Mouse (Mus musculus) heart, embryonic 12.5 days (tissue): Measurements from ENCODE around the gene Nfe2. TPM values are rescaled to one million over a fixed set of nuclear protein-coding genes. Genes with fewer than 3 reads are reported as not detected.
A peak's percentile ranks its signal among the peaks of the same experiment; 100 is the strongest.
"Not testable (repeated sequence)": the region's sequence is repeated elsewhere in the genome, so short reads cannot be mapped to it uniquely, and the experiment has no call there.

Source experiments
- ATAC-seq: fragments of 200-750 bp; cut with Nextera tagmentation; 2 replicates; pipeline ENCODE4 v1.8.0; 2017; ENCODE audit warnings: moderate TSS enrichment, moderate library complexity; ENCODE audit not compliant: insufficient number of reproducible peaks, low FRiP score
- H3K27ac ChIP-seq: fragments of 300-500 bp; sonication (generic); 2 replicates; pipeline ENCODE4 v1.5.1; 2016; ENCODE audit warnings: mild to moderate bottlenecking, moderate library complexity; ENCODE audit not compliant: poor library complexity, severe bottlenecking
- H3K27me3 ChIP-seq: fragments of 300-500 bp; sonication (generic); replicated peaks from 2 replicates; pipeline ENCODE4 v1.6.1; 2016; ENCODE audit warnings: mild to moderate bottlenecking, moderate library complexity
- H3K36me3 ChIP-seq: fragments of 300-500 bp; sonication (generic); 2 replicates; pipeline ENCODE4 v1.6.1; 2016; ENCODE audit warnings: mild to moderate bottlenecking, moderate library complexity
- H3K4me1 ChIP-seq: fragments of 300-500 bp; sonication (generic); replicated peaks from 2 replicates; pipeline ENCODE4 v1.6.1; 2016; ENCODE audit warnings: mild to moderate bottlenecking
- H3K4me2 ChIP-seq: fragments of 300-500 bp; sonication (generic); 2 replicates; pipeline ENCODE4 v1.6.1; 2016; ENCODE audit warnings: mild to moderate bottlenecking, moderate library complexity
- H3K4me3 ChIP-seq: fragments of 300-500 bp; sonication (generic); 2 replicates; pipeline ENCODE4 v1.5.1; 2016; ENCODE audit warnings: mild to moderate bottlenecking
- H3K9ac ChIP-seq: fragments of 300-500 bp; sonication (generic); 2 replicates; pipeline ENCODE4 v1.6.1; 2016; ENCODE audit warnings: mild to moderate bottlenecking, moderate library complexity
- H3K9me3 ChIP-seq: fragments of 300-500 bp; sonication (generic); replicated peaks from 2 replicates; pipeline ENCODE4 v1.6.1; 2016; ENCODE audit warnings: mild to moderate bottlenecking, moderate library complexity
- WGBS: fragments of 180-500 bp; shearing (Covaris S2); methylation state at CpG from one replicate; pipeline ENCODE4 v1.1.7; 2016; 5-methylcytosine and 5-hydroxymethylcytosine counted together
- polyA plus RNA-seq: library from polyadenylated mRNA; unstranded; fragments of >200 nt; fragmentation: Nextera tagmentation; extraction: Ambion mirVana; gene quantifications from 2 replicates; pipeline ENCODE4 v1.2.1, GENCODE M21; 2016

The Nfe2 gene
- polyA plus RNA-seq, 1 experiment from 2014 or later, result 12.1 TPM

- 75% methylated on average over 6 of the region's 6 CpGs for WGBS
- Histone ChIP-seq H3K4me1 (peaks cover 20% of the 10 kb centered on the region), H3K4me2 (no peak overlapping the region), H3K36me3 (peaks cover 47% of the 10 kb centered on the region), H3K9me3 (0 out of 2 replicates have a peak, but pooled peaks cover 5% of the 10 kb centered on the region), H3K4me3 (no peak overlapping the region), H3K9ac (no peak overlapping the region), H3K27me3 (no peaks in the 10 kb centered on the region), H3K27ac (no peak overlapping the region)
- no peak for ATAC-seq
Observed at GRCm38 (mm10) chr15:103290417-103290816, 32.2 kb upstream of the Nfe2 start.

GRCm38 (mm10) chr15:103289600-103289999, 31.4 kb upstream of the Nfe2 start:
- H3K4me1 ChIP-seq, result peaks cover 27% of the 10 kb centered on the region
- H3K36me3 ChIP-seq, result peaks cover 45% of the 10 kb centered on the region
- H3K4me2 ChIP-seq, result no peak overlapping the region
- WGBS, result 49% methylated on average over 5 of the region's 5 CpGs
- H3K9ac ChIP-seq, result 0 out of 2 replicates have a peak overlapping the region, but pooled peaks have one; percentile 31
- no peak overlapping the region for H3K27ac ChIP-seq
- no peaks in the 10 kb centered on the region for H3K27me3 ChIP-seq
- no peak for ATAC-seq
- no peak overlapping the region for H3K4me3 ChIP-seq
- 0 out of 2 replicates have a peak, but pooled peaks cover 5% of the 10 kb centered on the region for H3K9me3 ChIP-seq

GRCm38 (mm10) chr15:103285778-103286417, 27.7 kb upstream of the Nfe2 start:
- 50% methylated on average over 1 of the region's 1 CpGs for whole genome bisulfite sequencing
- peaks cover 30% of the 10 kb centered on the region for H3K4me1 ChIP-seq
- peak overlapping the region; percentile 65 for H3K27ac ChIP-seq
- H3K27me3 ChIP-seq, result no peaks in the 10 kb centered on the region
- H3K36me3 ChIP-seq, result peaks cover 15% of the 10 kb centered on the region
- no peak overlapping the region for H3K4me3 ChIP-seq
- H3K9ac ChIP-seq, result 0 out of 2 replicates have a peak overlapping the region, but pooled peaks have one; percentile 8
- peak overlapping the region; percentile 1; the same call in 1 of the 2 replicates for H3K4me2 ChIP-seq
- peak; percentile 59; the same call in 1 of the 2 replicates for ATAC-seq
- H3K9me3 ChIP-seq, result no peaks in the 10 kb centered on the region

DNA sequence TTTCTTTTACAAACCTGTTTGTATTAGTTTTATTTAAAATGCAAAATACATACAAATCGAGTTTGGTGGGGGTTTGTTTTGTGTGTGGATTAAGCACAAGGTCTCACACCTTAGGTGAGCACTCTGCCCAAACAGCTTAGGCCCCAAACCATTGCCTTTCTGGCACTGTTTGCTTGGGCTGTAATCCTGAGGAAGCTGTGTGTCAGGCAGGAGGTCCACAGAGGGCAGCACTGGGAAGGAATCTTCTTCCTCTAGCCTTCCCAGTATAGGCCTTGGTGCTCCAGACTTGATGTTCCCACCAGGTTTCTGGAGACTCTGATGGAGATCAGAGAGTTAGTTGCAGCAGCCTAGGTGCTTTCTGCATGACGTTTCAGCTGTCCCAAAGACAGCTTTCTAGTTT, 26.4 kb upstream of the Nfe2 start:
- Histone ChIP-seq H3K9ac (0 out of 2 replicates have a peak overlapping the region, but pooled peaks have one; percentile 8), H3K4me1 (peaks cover 25% of the 10 kb centered on the region), H3K4me3 (no peak overlapping the region), H3K9me3 (no peaks in the 10 kb centered on the region), H3K4me2 (no peak overlapping the region), H3K27ac (peak overlapping the region; percentile 65; the same call in 1 of the 2 replicates), H3K36me3 (peaks cover 7% of the 10 kb centered on the region; the same call in 1 of the 2 replicates), H3K27me3 (no peaks in the 10 kb centered on the region)
- 42% methylated on average over 2 of the region's 2 CpGs for WGBS
- no peak for ATAC-seq

- Histone ChIP-seq H3K4me2 (no peak overlapping the region), H3K27ac (no peak overlapping the region), H3K36me3 (0 out of 2 replicates have a peak, but pooled peaks cover 2% of the 10 kb centered on the region), H3K9ac (no peak overlapping the region), H3K4me3 (no peak overlapping the region), H3K9me3 (no peaks in the 10 kb centered on the region), H3K4me1 (peaks cover 20% of the 10 kb centered on the region), H3K27me3 (no peaks in the 10 kb centered on the region)
- no peak for ATAC-seq
- WGBS, result 72% methylated on average over 3 of the region's 3 CpGs
Observed at GRCm38 (mm10) chr15:103284066-103284465, 25.9 kb upstream of the Nfe2 start.

GRCm38 (mm10) chr15:103281465-103282205, 23.4 kb upstream of the Nfe2 start:
- Histone ChIP-seq H3K4me1 (peaks cover 20% of the 10 kb centered on the region), H3K4me3 (no peak overlapping the region), H3K36me3 (peaks cover 5% of the 10 kb centered on the region; the same call in 1 of the 2 replicates), H3K9me3 (no peaks in the 10 kb centered on the region), H3K27me3 (no peaks in the 10 kb centered on the region), H3K4me2 (no peak overlapping the region), H3K27ac (no peak overlapping the region), H3K9ac (no peak overlapping the region)
- WGBS, result 91% methylated on average over 3 of the region's 3 CpGs
- ATAC-seq, result no peak

- WGBS, result 66% methylated on average over 3 of the region's 3 CpGs
- no peak overlapping the region for H3K4me3 ChIP-seq
- no peaks in the 10 kb centered on the region for H3K27me3 ChIP-seq
- H3K27ac ChIP-seq, result no peak overlapping the region
- no peak overlapping the region for H3K4me2 ChIP-seq
- peaks cover 17% of the 10 kb centered on the region for H3K4me1 ChIP-seq
- ATAC-seq, result no peak
- H3K9ac ChIP-seq, result no peak overlapping the region
- H3K36me3 ChIP-seq, result peaks cover 5% of the 10 kb centered on the region; the same call in 1 of the 2 replicates
- no peaks in the 10 kb centered on the region for H3K9me3 ChIP-seq
Observed at GRCm38 (mm10) chr15:103280817-103281464, 22.7 kb upstream of the Nfe2 start.

GRCm38 (mm10) chr15:103279750-103280149, 21.5 kb upstream of the Nfe2 start:
- ATAC-seq, result no peak
- Histone ChIP-seq H3K9me3 (no peaks in the 10 kb centered on the region), H3K27ac (no peak overlapping the region), H3K36me3 (peaks cover 5% of the 10 kb centered on the region; the same call in 1 of the 2 replicates), H3K27me3 (no peaks in the 10 kb centered on the region), H3K4me1 (peaks cover 5% of the 10 kb centered on the region), H3K9ac (no peak overlapping the region), H3K4me3 (no peak overlapping the region), H3K4me2 (no peak overlapping the region)
- 58% methylated on average over 3 of the region's 3 CpGs for WGBS

GRCm38 (mm10) chr15:103277949-103278348, 19.7 kb upstream of the Nfe2 start:
- Histone ChIP-seq H3K9me3 (no peaks in the 10 kb centered on the region), H3K4me3 (no peak overlapping the region), H3K27ac (no peak overlapping the region), H3K27me3 (no peaks in the 10 kb centered on the region), H3K4me1 (peaks cover 9% of the 10 kb centered on the region), H3K4me2 (no peak overlapping the region), H3K36me3 (peaks cover 5% of the 10 kb centered on the region; the same call in 1 of the 2 replicates), H3K9ac (no peak overlapping the region)
- no peak for ATAC-seq
- 76% methylated on average over 7 of the region's 7 CpGs for WGBS

- H3K4me3 ChIP-seq, H3K9ac ChIP-seq, H3K27me3 ChIP-seq, ATAC-seq, H3K4me1 ChIP-seq, H3K9me3 ChIP-seq, H3K4me2 ChIP-seq, H3K36me3 ChIP-seq, H3K27ac ChIP-seq: not testable (repeated sequence)
- 89% methylated on average over 3 of the region's 3 CpGs for WGBS
Observed at GRCm38 (mm10) chr15:103275943-103276342, 17.7 kb upstream of the Nfe2 start.
